Mouse (Mus musculus) kidney, adult 2 months (tissue): ENCODE measurements at regions not wholly inside any gene's neighbourhood (a gene's known extent, or its start where the extent isn't known, plus 50 kb on each side); places are given as distances from the start of the nearest gene placed in this dataset.

Experiments
- CTCF ChIP-seq: fragments of 200-500 bp; conservative IDR thresholded peaks from 2 replicates; pipeline ENCODE4 v1.5.1; 2011; ENCODE audit warnings: low read depth, mild to moderate bottlenecking, control low read depth, low read length, moderate library complexity, mixed read lengths; ENCODE audit not compliant: insufficient read depth, insufficient read length
- POLR2A ChIP-seq: fragments of 200-500 bp; IDR thresholded peaks from one replicate; pipeline ENCODE4 v1.6.1; 2011; ENCODE audit warnings: low read depth, low read length, control low read depth

GRCm38 (mm10) chr4:80442711-80443110 is 391.2 kb upstream of the Tyrp1 start:
- TF ChIP-seq CTCF (no peak), POLR2A (no peak)
